ENCODE assay signal across 27 mouse cellular contexts in the genomic region with DNA sequence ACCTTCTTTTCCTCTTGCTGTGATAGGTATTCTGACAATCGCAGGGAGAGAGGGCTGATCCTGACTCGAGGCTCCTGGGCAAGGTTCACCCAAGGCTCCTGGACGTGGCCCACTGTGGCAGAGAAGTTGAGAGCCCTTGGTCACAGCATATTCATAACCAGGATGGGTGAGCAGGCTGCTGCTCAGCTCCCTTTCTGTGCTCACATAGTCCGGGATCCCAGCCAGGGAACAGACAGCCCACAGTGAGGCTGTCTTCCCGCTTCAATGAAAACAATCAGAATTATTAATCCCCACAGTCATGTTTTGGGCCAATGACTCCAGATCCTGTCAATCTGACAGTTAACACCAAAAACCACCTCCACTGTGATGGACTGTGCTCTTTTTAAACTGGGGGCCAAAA. TPM values are rescaled to one million over a fixed set of nuclear protein-coding genes. Genes with fewer than 3 reads are reported as not detected.
DNase-seq lines count a peak whose midpoint lies in the region; TF ChIP-seq lines count a peak whose summit lies in the region.
"Had no signal": no experiment of that assay in that cellular context is flagged by ENCODE, and none has a peak within 500 bp of the region (broad histone marks: within the 10 kb centered on the region; RNA-seq: fewer than 3 reads in every experiment).

No protein-coding gene starts in this region.

- no peak overlapping the region for H3K27ac ChIP-seq in kidney, adult 2 months (ENCODE audit: insufficient read depth, low read depth, low read length)
- H3K27ac ChIP-seq: hindbrain, embryonic 14.5 days; limb, embryonic 12.5 days; liver, embryonic 13.5 days; lung, embryonic 15.5 days had no signal

- no peak for TF ChIP-seq POLR2A in kidney, adult 2 months (IDR thresholded peaks at IDR 0.05; ENCODE audit: low read depth, low read length)

- no peak for TF ChIP-seq CTCF in kidney, adult 2 months (conservative IDR thresholded peaks at IDR 0.05; ENCODE audit: insufficient read depth, insufficient read length, low read depth, low read length)

- H3K4me1 ChIP-seq in kidney, adult 2 months (ENCODE audit: control insufficient read depth, insufficient read depth, low read length), result no peaks in the 10 kb centered on the region
- H3K4me1 ChIP-seq: limb, embryonic 12.5 days; liver, embryonic 13.5 days; lung, embryonic 15.5 days had no signal

- no peak overlapping the region for H3K4me3 ChIP-seq in kidney, adult 2 months (ENCODE audit: insufficient read depth, low read depth, low read length)
- H3K4me3 ChIP-seq: erythroblast, embryonic 14.5 days; limb, embryonic 12.5 days; liver, embryonic 13.5 days; lung, embryonic 15.5 days had no signal

- WGBS in kidney, adult 2 months, result 69% methylated on average over 5 of the region's 5 CpGs

- peak; percentile 75 for DNase-seq in heart, adult 11 months
- no peak for DNase-seq in heart, postnatal 4 days
- peak; percentile 54 to 72 for DNase-seq in right cerebral cortex, postnatal 10 days (ENCODE audit: low spot score in 2 of 2)
- DNase-seq in right cerebral cortex, adult 18-20 months, result no peak
- DNase-seq in layer of hippocampus, postnatal 10 days (ENCODE audit: low spot score in 2 of 2), result peak; percentile 61 to 72
- no peak for DNase-seq in kidney, postnatal 36 days
- no peak for DNase-seq in kidney, adult 2 months
- DNase-seq in spleen, adult 12 weeks (ENCODE audit: low spot score), result no peak
- DNase-seq: cerebellum, postnatal 36 days; gastrocnemius, postnatal 14 days; heart, postnatal 10 days; kidney, postnatal 10 days; liver, embryonic 13.5 days; thymus, postnatal 25 days had no signal

- H3K36me3 ChIP-seq in kidney, adult 2 months (ENCODE audit: control insufficient read depth, insufficient read depth, low read length), result no peaks in the 10 kb centered on the region
- H3K36me3 ChIP-seq: limb, embryonic 12.5 days; liver, embryonic 13.5 days; lung, embryonic 15.5 days had no signal

- no peaks in the 10 kb centered on the region for H3K27me3 ChIP-seq in kidney, adult 2 months (replicated peaks; ENCODE audit: control insufficient read depth, insufficient read depth, low read length)
- H3K27me3 ChIP-seq: limb, embryonic 12.5 days; liver, embryonic 13.5 days; lung, embryonic 15.5 days had no signal

RNA-seq across cellular contexts. Expression of a gene that starts 9.9 kb away (rescaled TPM):
- not detected for total RNA-seq in heart, postnatal 4 days (2021)
- total RNA-seq in layer of hippocampus, postnatal 10 days (2021), result not detected
- 0.10 and 0.33 TPM in 2 replicates for polyA plus RNA-seq in kidney, adult 2 months (2012; rRNA removed)
- total RNA-seq: adrenal gland, postnatal 4 days; gastrocnemius, postnatal 14 days; heart, adult 8-10 months; heart, postnatal 10 days had no signal
- polyA plus RNA-seq: C2C12; embryonic facial prominence, embryonic 11.5 days; erythroblast, embryonic 14.5 days; hindbrain, embryonic 14.5 days; limb, embryonic 12.5 days; liver, embryonic 13.5 days; midbrain, embryonic 16.5 days; neural tube, embryonic 11.5 days; Patski; testis, adult 2 months had no signal

RNA-seq across cellular contexts. Expression of a gene that starts 12.3 kb away (rescaled TPM):
- 1 to 10 TPM; 4.8 to 6.5 TPM for total RNA-seq in heart, postnatal 4 days (2021)
- 10 to 100 TPM; 28.3 to 31.6 TPM for total RNA-seq in layer of hippocampus, postnatal 10 days (2021)
- 5.5 and 6.1 TPM in 2 replicates for polyA plus RNA-seq in kidney, adult 2 months (2012; rRNA removed)
- polyA plus RNA-seq: Patski had no signal

RNA-seq across cellular contexts. Expression of a gene that starts 28.2 kb away (rescaled TPM):
- 1 to 10 TPM; 8.3 to 8.8 TPM for total RNA-seq in heart, postnatal 4 days (2021)
- 10 to 100 TPM; 23.6 to 26.7 TPM for total RNA-seq in layer of hippocampus, postnatal 10 days (2021)
- 49.6 and 52.0 TPM in 2 replicates for polyA plus RNA-seq in kidney, adult 2 months (2012; rRNA removed)

RNA-seq across cellular contexts. Expression of a gene that starts 45.5 kb away (rescaled TPM):
- 100 to 1,000 TPM; 837 to 845 TPM for total RNA-seq in heart, postnatal 4 days (2021)
- 100 to 1,000 TPM; 728 to 842 TPM for total RNA-seq in layer of hippocampus, postnatal 10 days (2021)
- polyA plus RNA-seq in kidney, adult 2 months (2012; rRNA removed), result 1,195 and 1,310 TPM in 2 replicates

RNA-seq across cellular contexts. Expression of a gene that starts 58.6 kb away (rescaled TPM):
- 100 to 1,000 TPM; 162 to 169 TPM for total RNA-seq in heart, postnatal 4 days (2021)
- under 1 TPM; 0.07 to 0.09 TPM for total RNA-seq in layer of hippocampus, postnatal 10 days (2021)
- polyA plus RNA-seq in kidney, adult 2 months (2012; rRNA removed), result 0.18 and 0.94 TPM in 2 replicates
- polyA plus RNA-seq: activated CD4-positive, CD25-positive, alpha-beta regulatory T cell, adult 4 months; erythroblast, embryonic 14.5 days; hindbrain, embryonic 14.5 days; midbrain, embryonic 16.5 days had no signal

Comparison
In these comparisons a context has a peak if more than half of its experiments do, and no peak if none do; other contexts are left out.
1. DNase-seq: peak in heart, adult 11 months (single experiment), right cerebral cortex, postnatal 10 days (2 of 2) and layer of hippocampus, postnatal 10 days (2 of 2); none in heart, postnatal 4 days (single experiment), right cerebral cortex, adult 18-20 months (single experiment), kidney, postnatal 36 days (0 of 2), kidney, adult 2 months (single experiment) and spleen, adult 12 weeks (single experiment).